Mouse (Mus musculus): ENCODE results near the gene Pafah1b2.

- TF ChIP-seq CTCF (IDR thresholded peaks at IDR 0.05; ENCODE audit: insufficient read depth, low read depth, low read length) (no peak), POLR2A (IDR thresholded peaks at IDR 0.05; ENCODE audit: insufficient read depth, low read depth, low read length) (no peak)
Measured at GRCm38 (mm10) chr9:45954294-45955106, 58.0 kb downstream of the Pafah1b2 start.

All from olfactory bulb, adult 2 months (tissue).